Mouse (Mus musculus): ENCODE measurements around the gene Vdr. TPM values are rescaled to one million over a fixed set of nuclear protein-coding genes. Genes with fewer than 3 reads are reported as not detected.

Vdr gene
- polyA plus RNA-seq, 1 experiment from 2014 or later: 2.6 TPM

- no peaks in the 10 kb centered on the region for H3K36me3 ChIP-seq (ENCODE audit: insufficient read depth, low read length)
- H3K4me2 ChIP-seq (replicated peaks; ENCODE audit: low read depth, low read length): no peak overlapping the region
- TF ChIP-seq CTCF (IDR thresholded peaks at IDR 0.05) (no peak), EP300 (IDR thresholded peaks at IDR 0.05) (no peak)
- H3K4me1 ChIP-seq (ENCODE audit: insufficient read depth, low read depth, low read length): peaks cover 36% of the 10 kb centered on the region
- 63% methylated on average over 4 of the region's 4 CpGs for whole genome bisulfite sequencing
- H3K9ac ChIP-seq (replicated peaks; ENCODE audit: low read depth): no peak overlapping the region
- H3K27ac ChIP-seq (ENCODE audit: low read length): peak overlapping the region; percentile 89
- DNase-seq (ENCODE audit: low spot score) (peak; percentile 23), ATAC-seq (no peak)
- no peak overlapping the region for H3K4me3 ChIP-seq (ENCODE audit: low read depth, low read length)
- H3K27me3 ChIP-seq (replicated peaks; ENCODE audit: insufficient read depth, low read length): no peaks in the 10 kb centered on the region
- H3K9me3 ChIP-seq (ENCODE audit: low read length): no peaks in the 10 kb centered on the region
Measured at GRCm38 (mm10) chr15:97838395-97838794, 72.0 kb downstream of the Vdr start.

GRCm38 (mm10) chr15:97837491-97838061 lies 72.9 kb downstream of the Vdr start:
- WGBS: 4% methylated on average over 8 of the region's 8 CpGs
- Histone ChIP-seq H3K9ac (replicated peaks; ENCODE audit: low read depth) (no peak overlapping the region), H3K27ac (ENCODE audit: low read length) (peak overlapping the region; percentile 89), H3K9me3 (ENCODE audit: low read length) (no peaks in the 10 kb centered on the region), H3K4me3 (ENCODE audit: low read depth, low read length) (no peak overlapping the region), H3K4me1 (ENCODE audit: insufficient read depth, low read depth, low read length) (peaks cover 44% of the 10 kb centered on the region), H3K4me2 (replicated peaks; ENCODE audit: low read depth, low read length) (no peak overlapping the region), H3K27me3 (replicated peaks; ENCODE audit: insufficient read depth, low read length) (no peaks in the 10 kb centered on the region), H3K36me3 (ENCODE audit: insufficient read depth, low read length) (no peaks in the 10 kb centered on the region)
- peak; percentile 87 for ATAC-seq
- DNase-seq (ENCODE audit: low spot score): peak; percentile 94
- TF ChIP-seq CTCF (IDR thresholded peaks at IDR 0.05) (no peak; the same call in 1 of the 2 replicates), EP300 (IDR thresholded peaks at IDR 0.05) (peak; percentile 97)

- 20% methylated on average over 8 of the region's 8 CpGs for WGBS
- Histone ChIP-seq H3K9me3 (ENCODE audit: low read length) (no peaks in the 10 kb centered on the region), H3K27me3 (replicated peaks; ENCODE audit: insufficient read depth, low read length) (no peaks in the 10 kb centered on the region), H3K36me3 (ENCODE audit: insufficient read depth, low read length) (no peaks in the 10 kb centered on the region), H3K4me1 (ENCODE audit: insufficient read depth, low read depth, low read length) (peaks cover 47% of the 10 kb centered on the region), H3K27ac (ENCODE audit: low read length) (peak overlapping the region; percentile 89), H3K4me3 (ENCODE audit: low read depth, low read length) (no peak overlapping the region), H3K9ac (replicated peaks; ENCODE audit: low read depth) (no peak overlapping the region), H3K4me2 (replicated peaks; ENCODE audit: low read depth, low read length) (no peak overlapping the region)
- ATAC-seq: 0 out of 2 replicates have a peak, but pooled peaks have one; percentile 0
- peak; percentile 50 for DNase-seq (ENCODE audit: low spot score)
- no peak for TF ChIP-seq CTCF (IDR thresholded peaks at IDR 0.05)
- TF ChIP-seq EP300 (IDR thresholded peaks at IDR 0.05): no peak
Measured at GRCm38 (mm10) chr15:97836894-97837247, 73.6 kb downstream of the Vdr start.

- DNase-seq (ENCODE audit: low spot score): no peak
- H3K9me3 ChIP-seq (ENCODE audit: low read length): no peaks in the 10 kb centered on the region
- no peak overlapping the region for H3K9ac ChIP-seq (replicated peaks; ENCODE audit: low read depth)
- 57% methylated on average over 17 of the region's 17 CpGs for WGBS
- ATAC-seq: no peak
- H3K4me3 ChIP-seq (ENCODE audit: low read depth, low read length): no peak overlapping the region
- no peaks in the 10 kb centered on the region for H3K27me3 ChIP-seq (replicated peaks; ENCODE audit: insufficient read depth, low read length)
- TF ChIP-seq CTCF (IDR thresholded peaks at IDR 0.05): no peak
- TF ChIP-seq EP300 (IDR thresholded peaks at IDR 0.05): no peak
- no peaks in the 10 kb centered on the region for H3K36me3 ChIP-seq (ENCODE audit: insufficient read depth, low read length)
- no peak overlapping the region for H3K4me2 ChIP-seq (replicated peaks; ENCODE audit: low read depth, low read length)
- peaks cover 47% of the 10 kb centered on the region for H3K4me1 ChIP-seq (ENCODE audit: insufficient read depth, low read depth, low read length)
- peak overlapping the region; percentile 89 for H3K27ac ChIP-seq (ENCODE audit: low read length)
Measured at GRCm38 (mm10) chr15:97836153-97836893, 74.1 kb downstream of the Vdr start.

GRCm38 (mm10) chr15:97832764-97833479 lies 77.5 kb downstream of the Vdr start:
- H3K27me3 ChIP-seq (replicated peaks; ENCODE audit: insufficient read depth, low read length): no peaks in the 10 kb centered on the region
- H3K4me1 ChIP-seq (ENCODE audit: insufficient read depth, low read depth, low read length): peaks cover 36% of the 10 kb centered on the region
- 0 out of 2 replicates have a peak overlapping the region, but pooled peaks have one; percentile 69 for H3K4me2 ChIP-seq (replicated peaks; ENCODE audit: low read depth, low read length)
- DNase-seq (ENCODE audit: low spot score): no peak
- no peaks in the 10 kb centered on the region for H3K36me3 ChIP-seq (ENCODE audit: insufficient read depth, low read length)
- 56% methylated on average over 9 of the region's 9 CpGs for WGBS
- no peaks in the 10 kb centered on the region for H3K9me3 ChIP-seq (ENCODE audit: low read length)
- no peak overlapping the region for H3K4me3 ChIP-seq (ENCODE audit: low read depth, low read length)
- ATAC-seq: no peak
- H3K27ac ChIP-seq (ENCODE audit: low read length): peak overlapping the region; percentile 99
- TF ChIP-seq EP300 (IDR thresholded peaks at IDR 0.05): no peak
- TF ChIP-seq CTCF (IDR thresholded peaks at IDR 0.05): no peak
- no peak overlapping the region for H3K9ac ChIP-seq (replicated peaks; ENCODE audit: low read depth)

- H3K9ac ChIP-seq (replicated peaks; ENCODE audit: low read depth): peak overlapping the region; percentile 95; the same call in 1 of the 2 replicates
- no peaks in the 10 kb centered on the region for H3K27me3 ChIP-seq (replicated peaks; ENCODE audit: insufficient read depth, low read length)
- 4% methylated on average over 10 of the region's 10 CpGs for WGBS
- H3K36me3 ChIP-seq (ENCODE audit: insufficient read depth, low read length): no peaks in the 10 kb centered on the region
- TF ChIP-seq EP300 (IDR thresholded peaks at IDR 0.05) (peak; percentile 88), CTCF (IDR thresholded peaks at IDR 0.05) (no peak)
- peak overlapping the region; percentile 99 for H3K27ac ChIP-seq (ENCODE audit: low read length)
- ATAC-seq: peak; percentile 64
- H3K4me3 ChIP-seq (ENCODE audit: low read depth, low read length): peak overlapping the region; percentile 95
- peak overlapping the region; percentile 69 for H3K4me2 ChIP-seq (replicated peaks; ENCODE audit: low read depth, low read length)
- H3K9me3 ChIP-seq (ENCODE audit: low read length): no peaks in the 10 kb centered on the region
- H3K4me1 ChIP-seq (ENCODE audit: insufficient read depth, low read depth, low read length): peaks cover 33% of the 10 kb centered on the region
- DNase-seq (ENCODE audit: low spot score): peak; percentile 94
Measured at GRCm38 (mm10) chr15:97831987-97832640, 78.3 kb downstream of the Vdr start.

Data from lung, postnatal 0 days (tissue).